Mouse (Mus musculus): Measurements from ENCODE around the gene Bbs12. TPM values are rescaled to one million over a fixed set of nuclear protein-coding genes. Genes with fewer than 3 reads are reported as not detected.

The Bbs12 gene
- polyA plus RNA-seq, 1 experiment from 2014 or later: 3.3 TPM

- DNase-seq (ENCODE audit: low spot score) (peak; percentile 59), ATAC-seq (peak; percentile 83)
- H3K9ac ChIP-seq (replicated peaks; ENCODE audit: low read depth): peak within 1 kb of the TSS; percentile 54
- H3K4me1 ChIP-seq (ENCODE audit: insufficient read depth, low read depth, low read length): peaks cover 7% of the 10 kb centered on the region; the same call in 1 of the 2 replicates
- H3K9me3 ChIP-seq (ENCODE audit: low read length): no peaks in the 10 kb centered on the region
- under 1% methylated on average over 41 of the region's 75 CpGs for WGBS
- no peaks in the 10 kb centered on the region for H3K36me3 ChIP-seq (ENCODE audit: insufficient read depth, low read length)
- TF ChIP-seq EP300 (IDR thresholded peaks at IDR 0.05): no peak
- TF ChIP-seq CTCF (IDR thresholded peaks at IDR 0.05): no peak
- H3K27ac ChIP-seq (ENCODE audit: low read length): peak within 1 kb of the TSS; percentile 69
- H3K4me3 ChIP-seq (ENCODE audit: low read depth, low read length): peak within 1 kb of the TSS; percentile 62
- H3K27me3 ChIP-seq (replicated peaks; ENCODE audit: insufficient read depth, low read length): peaks cover 10% of the 10 kb centered on the region; the same call in 1 of the 2 replicates
- peak within 1 kb of the TSS; percentile 94 for H3K4me2 ChIP-seq (replicated peaks; ENCODE audit: low read depth, low read length)
Observed at GRCm38 (mm10) chr3:37348221-37349165, 36.1 kb downstream of the Bbs12 start, which contains the start of gene Fgf2. Gene Fgf2 (plus strand): TSS chr3:37348346.

GRCm38 (mm10) chr3:37349166-37349548 is 36.8 kb downstream of the Bbs12 start:
- Histone ChIP-seq H3K4me3 (ENCODE audit: low read depth, low read length) (peak overlapping the region; percentile 62), H3K9me3 (ENCODE audit: low read length) (no peaks in the 10 kb centered on the region), H3K36me3 (ENCODE audit: insufficient read depth, low read length) (no peaks in the 10 kb centered on the region), H3K27ac (ENCODE audit: low read length) (peak overlapping the region; percentile 69; the same call in 1 of the 2 replicates), H3K4me2 (replicated peaks; ENCODE audit: low read depth, low read length) (peak overlapping the region; percentile 94), H3K4me1 (ENCODE audit: insufficient read depth, low read depth, low read length) (peaks cover 7% of the 10 kb centered on the region; the same call in 1 of the 2 replicates), H3K27me3 (replicated peaks; ENCODE audit: insufficient read depth, low read length) (peaks cover 10% of the 10 kb centered on the region; the same call in 1 of the 2 replicates), H3K9ac (replicated peaks; ENCODE audit: low read depth) (peak overlapping the region; percentile 54)
- DNase-seq (ENCODE audit: low spot score) (peak; percentile 11), ATAC-seq (no peak)
- WGBS: 9% methylated on average over 8 of the region's 8 CpGs
- TF ChIP-seq EP300 (IDR thresholded peaks at IDR 0.05): no peak
- TF ChIP-seq CTCF (IDR thresholded peaks at IDR 0.05): no peak

- Histone ChIP-seq H3K27me3 (replicated peaks; ENCODE audit: insufficient read depth, low read length) (peaks cover 10% of the 10 kb centered on the region; the same call in 1 of the 2 replicates), H3K4me1 (ENCODE audit: insufficient read depth, low read depth, low read length) (peaks cover 7% of the 10 kb centered on the region; the same call in 1 of the 2 replicates), H3K9ac (replicated peaks; ENCODE audit: low read depth) (no peak overlapping the region), H3K27ac (ENCODE audit: low read length) (no peak overlapping the region), H3K9me3 (ENCODE audit: low read length) (no peaks in the 10 kb centered on the region), H3K4me2 (replicated peaks; ENCODE audit: low read depth, low read length) (no peak overlapping the region), H3K36me3 (ENCODE audit: insufficient read depth, low read length) (no peaks in the 10 kb centered on the region), H3K4me3 (ENCODE audit: low read depth, low read length) (no peak overlapping the region)
- 44% methylated on average over 7 of the region's 7 CpGs for WGBS
- ATAC-seq: no peak
- no peak for DNase-seq (ENCODE audit: low spot score)
- TF ChIP-seq CTCF (IDR thresholded peaks at IDR 0.05) (no peak), EP300 (IDR thresholded peaks at IDR 0.05) (no peak)
Observed at GRCm38 (mm10) chr3:37350386-37350785, 38.0 kb downstream of the Bbs12 start.

GRCm38 (mm10) chr3:37353951-37354481 is 41.7 kb downstream of the Bbs12 start:
- no peak overlapping the region; the same call in 1 of the 2 replicates for H3K27ac ChIP-seq (ENCODE audit: low read length)
- no peak overlapping the region for H3K4me3 ChIP-seq (ENCODE audit: low read depth, low read length)
- peak; percentile 24 for ATAC-seq
- H3K4me2 ChIP-seq (replicated peaks; ENCODE audit: low read depth, low read length): no peak overlapping the region
- H3K9ac ChIP-seq (replicated peaks; ENCODE audit: low read depth): no peak overlapping the region
- no peak for TF ChIP-seq CTCF (IDR thresholded peaks at IDR 0.05)
- TF ChIP-seq EP300 (IDR thresholded peaks at IDR 0.05): no peak
- no peaks in the 10 kb centered on the region for H3K36me3 ChIP-seq (ENCODE audit: insufficient read depth, low read length)
- H3K9me3 ChIP-seq (ENCODE audit: low read length): no peaks in the 10 kb centered on the region
- peaks cover 4% of the 10 kb centered on the region; the same call in 1 of the 2 replicates for H3K4me1 ChIP-seq (ENCODE audit: insufficient read depth, low read depth, low read length)
- WGBS: 70% methylated on average over 10 of the region's 10 CpGs
- peaks cover 5% of the 10 kb centered on the region; the same call in 1 of the 2 replicates for H3K27me3 ChIP-seq (replicated peaks; ENCODE audit: insufficient read depth, low read length)
- peak; percentile 6 for DNase-seq (ENCODE audit: low spot score)

GRCm38 (mm10) chr3:37354737-37355136 is 42.4 kb downstream of the Bbs12 start:
- peak; percentile 78 for DNase-seq (ENCODE audit: low spot score)
- Histone ChIP-seq H3K36me3 (ENCODE audit: insufficient read depth, low read length) (no peaks in the 10 kb centered on the region), H3K4me3 (ENCODE audit: low read depth, low read length) (no peak overlapping the region), H3K27ac (ENCODE audit: low read length) (no peak overlapping the region), H3K4me1 (ENCODE audit: insufficient read depth, low read depth, low read length) (no peaks in the 10 kb centered on the region), H3K4me2 (replicated peaks; ENCODE audit: low read depth, low read length) (no peak overlapping the region), H3K27me3 (replicated peaks; ENCODE audit: insufficient read depth, low read length) (no peaks in the 10 kb centered on the region), H3K9ac (replicated peaks; ENCODE audit: low read depth) (no peak overlapping the region), H3K9me3 (ENCODE audit: low read length) (no peaks in the 10 kb centered on the region)
- WGBS: 37% methylated on average over 1 of the region's 1 CpGs
- TF ChIP-seq EP300 (IDR thresholded peaks at IDR 0.05): peak; percentile 37; the same call in 1 of the 2 replicates
- TF ChIP-seq CTCF (IDR thresholded peaks at IDR 0.05): no peak
- ATAC-seq: peak; percentile 87

- no peaks in the 10 kb centered on the region for H3K27me3 ChIP-seq (replicated peaks; ENCODE audit: insufficient read depth, low read length)
Observed at GRCm38 (mm10) chr3:37360729-37361128, 48.4 kb downstream of the Bbs12 start.

More at GRCm38 (mm10) chr3:37360729-37361128, 48.4 kb downstream of the Bbs12 start:
- Histone ChIP-seq H3K36me3 (ENCODE audit: insufficient read depth, low read length) (no peaks in the 10 kb centered on the region), H3K4me1 (ENCODE audit: insufficient read depth, low read depth, low read length) (no peaks in the 10 kb centered on the region), H3K27ac (ENCODE audit: low read length) (peak overlapping the region; percentile 38; the same call in 1 of the 2 replicates), H3K9ac (replicated peaks; ENCODE audit: low read depth) (no peak overlapping the region), H3K4me3 (ENCODE audit: low read depth, low read length) (no peak overlapping the region), H3K9me3 (ENCODE audit: low read length) (no peaks in the 10 kb centered on the region), H3K4me2 (replicated peaks; ENCODE audit: low read depth, low read length) (peak overlapping the region; percentile 3; the same call in 1 of the 2 replicates)
- 31% methylated on average over 9 of the region's 9 CpGs for WGBS
- no peak for TF ChIP-seq CTCF (IDR thresholded peaks at IDR 0.05)
- TF ChIP-seq EP300 (IDR thresholded peaks at IDR 0.05): no peak
- DNase-seq (ENCODE audit: low spot score) (peak; percentile 83), ATAC-seq (peak; percentile 87)
